Mouse (Mus musculus) kidney, embryonic 14.5 days (tissue): ENCODE measurements at regions not wholly inside any gene's neighbourhood (a gene's known extent, or its start where the extent isn't known, plus 50 kb on each side); places are given as distances from the start of the nearest gene placed in this dataset.

Source experiments
- ATAC-seq: fragments of 200-750 bp; cut with Nextera tagmentation; 2 replicates; pipeline ENCODE4 v1.8.0; 2017; ENCODE audit warnings: moderate number of reproducible peaks, mild to moderate bottlenecking, moderate TSS enrichment, moderate library complexity; ENCODE audit not compliant: low FRiP score, low TSS enrichment
- H3K27ac ChIP-seq: fragments of 300-500 bp; sonication (generic); 2 replicates; pipeline ENCODE4 v1.5.1; 2014; ENCODE audit warnings: low read depth, mild to moderate bottlenecking, low read length, moderate library complexity, mixed read lengths
- H3K27me3 ChIP-seq: fragments of 300-500 bp; sonication (generic); 2 replicates; pipeline ENCODE4 v1.6.1; 2014; ENCODE audit warnings: mild to moderate bottlenecking, low read length; ENCODE audit not compliant: control insufficient read depth, insufficient read depth
- H3K36me3 ChIP-seq: fragments of 300-500 bp; sonication (generic); 2 replicates; pipeline ENCODE4 v1.6.1; 2014; ENCODE audit warnings: low read length, mixed read lengths; ENCODE audit not compliant: control insufficient read depth, insufficient read depth
- H3K4me1 ChIP-seq: fragments of 300-500 bp; sonication (generic); 2 replicates; pipeline ENCODE4 v1.6.1; 2014; ENCODE audit warnings: low read length, mixed read lengths; ENCODE audit not compliant: control insufficient read depth, insufficient read depth
- H3K4me2 ChIP-seq: fragments of 300-500 bp; sonication (generic); replicated peaks from 2 replicates; pipeline ENCODE4 v1.6.1; 2014; ENCODE audit warnings: low read depth, mild to moderate bottlenecking, low read length
- H3K4me3 ChIP-seq: fragments of 300-500 bp; sonication (generic); 2 replicates; pipeline ENCODE4 v1.5.1; 2014; ENCODE audit warnings: mild to moderate bottlenecking, low read length
- H3K9ac ChIP-seq: fragments of 300-500 bp; sonication (generic); 2 replicates; pipeline ENCODE4 v1.6.1; 2014; ENCODE audit warnings: low read depth, mild to moderate bottlenecking, low read length, moderate library complexity
- H3K9me3 ChIP-seq: fragments of 300-500 bp; sonication (generic); 2 replicates; pipeline ENCODE4 v1.6.1; 2016; ENCODE audit warnings: low read length; ENCODE audit not compliant: control insufficient read depth
- WGBS: fragments of 180-500 bp; shearing (Covaris S2); extraction: QIAGEN DNeasy Blood & Tissue Kit; methylation state at CpG from one replicate; pipeline ENCODE4 v1.1.7; 2014; 5-methylcytosine and 5-hydroxymethylcytosine counted together

GRCm38 (mm10) chr16:53071887-53072682 is 618.2 kb upstream of the Alcam start:
- Histone ChIP-seq H3K36me3 (no peaks in the 10 kb centered on the region), H3K4me2 (no peak overlapping the region), H3K4me3 (no peak overlapping the region), H3K9me3 (no peaks in the 10 kb centered on the region), H3K4me1 (no peaks in the 10 kb centered on the region), H3K27ac (no peak overlapping the region), H3K9ac (no peak overlapping the region), H3K27me3 (no peaks in the 10 kb centered on the region)
- 89% methylated on average over 9 of the region's 9 CpGs for WGBS
- ATAC-seq = no peak

- H3K4me1 ChIP-seq = no peaks in the 10 kb centered on the region
- H3K27me3 ChIP-seq = no peaks in the 10 kb centered on the region
- no peak overlapping the region for H3K4me2 ChIP-seq
- WGBS = 82% methylated on average over 3 of the region's 3 CpGs
- no peaks in the 10 kb centered on the region for H3K9me3 ChIP-seq
- H3K36me3 ChIP-seq = no peaks in the 10 kb centered on the region
- H3K4me3 ChIP-seq = no peak overlapping the region
- ATAC-seq = no peak
- H3K27ac ChIP-seq = no peak overlapping the region
- H3K9ac ChIP-seq = no peak overlapping the region
Observed at GRCm38 (mm10) chr16:53064151-53064550, 610.3 kb upstream of the Alcam start.

GRCm38 (mm10) chr16:53063061-53063460 is 609.2 kb upstream of the Alcam start:
- no peak overlapping the region for H3K4me2 ChIP-seq
- H3K9me3 ChIP-seq = no peaks in the 10 kb centered on the region
- H3K36me3 ChIP-seq = no peaks in the 10 kb centered on the region
- H3K27me3 ChIP-seq = no peaks in the 10 kb centered on the region
- no peak overlapping the region for H3K27ac ChIP-seq
- WGBS = 61% methylated on average over 5 of the region's 5 CpGs
- no peak for ATAC-seq
- no peak overlapping the region for H3K4me3 ChIP-seq
- no peaks in the 10 kb centered on the region for H3K4me1 ChIP-seq
- H3K9ac ChIP-seq = no peak overlapping the region

- no peak overlapping the region for H3K27ac ChIP-seq
- no peak overlapping the region for H3K4me3 ChIP-seq
- 67% methylated on average over 1 of the region's 1 CpGs for WGBS
- no peak overlapping the region for H3K9ac ChIP-seq
- no peak overlapping the region for H3K4me2 ChIP-seq
- no peaks in the 10 kb centered on the region for H3K36me3 ChIP-seq
- no peaks in the 10 kb centered on the region for H3K4me1 ChIP-seq
- no peaks in the 10 kb centered on the region for H3K9me3 ChIP-seq
- no peaks in the 10 kb centered on the region for H3K27me3 ChIP-seq
- ATAC-seq = no peak
Observed at GRCm38 (mm10) chr16:53026056-53026455, 572.2 kb upstream of the Alcam start.

- no peak overlapping the region for H3K27ac ChIP-seq
- no peak overlapping the region for H3K9ac ChIP-seq
- no peak overlapping the region for H3K4me3 ChIP-seq
- no peak overlapping the region for H3K4me2 ChIP-seq
- no peak for ATAC-seq
- H3K27me3 ChIP-seq = no peaks in the 10 kb centered on the region
- WGBS = 67% methylated on average over 1 of the region's 1 CpGs
- no peaks in the 10 kb centered on the region for H3K4me1 ChIP-seq
- no peaks in the 10 kb centered on the region for H3K9me3 ChIP-seq
- H3K36me3 ChIP-seq = no peaks in the 10 kb centered on the region
Observed at GRCm38 (mm10) chr16:53011847-53012246, 558.0 kb upstream of the Alcam start.

GRCm38 (mm10) chr16:52988852-52989397 is 535.1 kb upstream of the Alcam start:
- ATAC-seq = no peak
- no peaks in the 10 kb centered on the region for H3K36me3 ChIP-seq
- H3K4me3 ChIP-seq = no peak overlapping the region
- no peaks in the 10 kb centered on the region for H3K27me3 ChIP-seq
- no peak overlapping the region for H3K27ac ChIP-seq
- H3K9ac ChIP-seq = no peak overlapping the region
- 80% methylated on average over 1 of the region's 1 CpGs for WGBS
- no peak overlapping the region for H3K4me2 ChIP-seq
- no peaks in the 10 kb centered on the region for H3K9me3 ChIP-seq
- no peaks in the 10 kb centered on the region for H3K4me1 ChIP-seq

GRCm38 (mm10) chr16:52984336-52984735 is 530.5 kb upstream of the Alcam start:
- 51% methylated on average over 1 of the region's 1 CpGs for WGBS
- no peak for ATAC-seq
- H3K27ac ChIP-seq = no peak overlapping the region

GRCm38 (mm10) chr16:52980995-52981394 is 527.1 kb upstream of the Alcam start:
- H3K4me1 ChIP-seq = no peaks in the 10 kb centered on the region
- WGBS = 89% methylated on average over 2 of the region's 2 CpGs
- no peaks in the 10 kb centered on the region for H3K36me3 ChIP-seq
- no peak for ATAC-seq
- H3K9ac ChIP-seq = no peak overlapping the region
- no peak overlapping the region for H3K27ac ChIP-seq
- no peaks in the 10 kb centered on the region for H3K27me3 ChIP-seq
- H3K4me3 ChIP-seq = no peak overlapping the region
- H3K4me2 ChIP-seq = no peak overlapping the region
- no peaks in the 10 kb centered on the region for H3K9me3 ChIP-seq

More at GRCm38 (mm10) chr16:52984336-52984735, 530.5 kb upstream of the Alcam start:
- H3K9me3 ChIP-seq = no peaks in the 10 kb centered on the region
- no peak overlapping the region for H3K9ac ChIP-seq
- H3K27me3 ChIP-seq = no peaks in the 10 kb centered on the region
- H3K36me3 ChIP-seq = no peaks in the 10 kb centered on the region
- H3K4me3 ChIP-seq = no peak overlapping the region
- H3K4me2 ChIP-seq = no peak overlapping the region
- no peaks in the 10 kb centered on the region for H3K4me1 ChIP-seq

GRCm38 (mm10) chr16:52972811-52973210 is 518.9 kb upstream of the Alcam start:
- H3K4me1 ChIP-seq = no peaks in the 10 kb centered on the region
- no peaks in the 10 kb centered on the region for H3K36me3 ChIP-seq
- no peak overlapping the region for H3K27ac ChIP-seq
- WGBS = 95% methylated on average over 2 of the region's 2 CpGs
- no peak overlapping the region for H3K9ac ChIP-seq
- no peak overlapping the region for H3K4me3 ChIP-seq
- H3K4me2 ChIP-seq = no peak overlapping the region
- ATAC-seq = no peak
- H3K9me3 ChIP-seq = no peaks in the 10 kb centered on the region
- no peaks in the 10 kb centered on the region for H3K27me3 ChIP-seq
